Mouse (Mus musculus) lung, postnatal 4 days (tissue): ENCODE results near the gene Ube2c.

Experiments
- DNase-seq, 2 experiments: peaks; one replicate each; pipeline ENCODE4 v3.0.0; 2021

The Ube2c gene

DNA sequence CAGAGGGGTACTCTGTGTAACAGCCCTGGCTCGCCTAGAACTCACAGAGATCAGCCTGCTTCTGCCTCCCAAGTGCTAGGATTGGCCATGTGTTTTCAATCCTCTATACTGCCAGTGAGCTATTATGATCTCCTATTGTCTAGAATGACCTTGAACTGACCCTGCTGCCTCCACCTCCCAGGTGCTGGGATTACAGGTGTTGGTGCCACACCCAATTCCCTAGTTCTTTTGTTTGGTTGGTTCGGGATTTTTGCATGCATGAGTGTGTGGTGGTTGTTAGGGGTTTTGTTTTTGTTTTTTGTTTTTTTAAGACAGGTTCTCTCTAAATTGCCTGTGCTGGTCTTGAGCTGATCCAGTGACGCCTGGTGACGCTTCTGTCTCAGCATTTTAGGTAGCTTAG lies 54.3 kb downstream of the Ube2c start:
- DNase-seq = no peak

DNA sequence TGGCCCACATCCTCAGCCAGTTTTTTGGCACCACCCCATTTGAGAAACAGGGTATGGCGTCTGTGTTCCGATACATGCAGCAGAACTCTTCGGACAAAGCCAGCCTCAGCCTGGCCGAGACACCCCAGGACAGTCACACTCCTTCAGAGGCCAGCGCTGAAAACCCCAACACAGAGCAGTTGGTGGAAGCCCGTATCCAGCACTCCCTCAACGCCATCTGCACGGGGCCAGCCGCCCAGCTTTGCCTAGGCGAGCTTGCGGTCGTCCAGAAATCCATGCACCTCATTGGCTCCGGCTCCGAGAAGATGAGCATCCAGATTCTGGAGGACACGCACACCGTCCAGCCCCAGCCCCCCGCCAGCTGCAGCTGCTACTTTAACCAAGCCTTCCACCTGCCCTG lies 55.8 kb downstream of the Ube2c start:
- no peak for DNase-seq

DNA sequence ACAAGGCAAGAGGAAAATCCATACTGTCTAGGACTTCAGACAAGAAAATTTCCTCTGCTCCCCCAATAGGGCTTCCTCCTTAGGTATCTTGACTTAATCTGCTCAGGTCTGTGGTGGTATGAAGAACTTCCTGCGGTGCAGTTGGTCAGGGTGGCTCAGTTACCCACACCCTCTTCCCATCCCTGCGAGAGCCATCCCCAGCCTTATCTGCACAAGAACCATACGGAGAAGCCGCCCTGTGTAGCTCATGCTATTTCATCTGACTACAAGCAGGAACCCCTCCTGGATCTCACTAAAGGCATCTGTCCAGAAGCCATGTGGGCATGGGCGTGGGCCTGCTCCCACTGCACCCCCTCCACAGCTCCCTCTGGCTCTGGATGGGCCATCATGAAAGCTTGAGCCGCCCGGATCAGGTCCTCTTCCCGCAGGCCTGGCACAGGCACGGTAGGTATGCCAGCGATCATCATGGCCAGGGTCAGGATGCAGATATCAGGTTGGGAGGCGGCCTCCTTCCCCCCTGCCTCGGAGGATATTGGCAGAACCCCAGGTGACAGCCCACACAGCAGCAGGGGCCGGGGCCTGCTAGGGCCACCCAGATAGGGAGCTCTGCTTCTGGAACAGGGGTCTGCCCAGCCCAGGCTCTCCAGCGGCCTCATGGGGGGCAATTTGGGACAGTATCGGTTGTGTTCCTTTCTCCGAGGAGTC lies 57.6 kb downstream of the Ube2c start:
- no peak for DNase-seq
